Mouse (Mus musculus) forebrain, embryonic 15.5 days (tissue): Measurements from ENCODE around the gene Bmp10. TPM values are rescaled to one million over a fixed set of nuclear protein-coding genes. Genes with fewer than 3 reads are reported as not detected.

Source experiments
- ATAC-seq: fragments of 200-750 bp; cut with Nextera tagmentation; replicated peaks from 2 replicates; pipeline ENCODE4 v1.8.0; 2017; ENCODE audit warnings: mild to moderate bottlenecking, moderate TSS enrichment, moderate library complexity
- H3K27ac ChIP-seq: fragments of 300-500 bp; sonication (generic); replicated peaks from 2 replicates; pipeline ENCODE4 v1.5.1; 2015; ENCODE audit warnings: mild to moderate bottlenecking, inconsistent platforms
- H3K27me3 ChIP-seq: fragments of 300-500 bp; sonication (generic); 2 replicates; pipeline ENCODE4 v1.6.1; 2015; ENCODE audit warnings: inconsistent platforms
- H3K36me3 ChIP-seq: fragments of 300-500 bp; sonication (generic); 2 replicates; pipeline ENCODE4 v1.6.1; 2015; ENCODE audit warnings: mild to moderate bottlenecking, inconsistent platforms
- H3K4me1 ChIP-seq: fragments of 300-500 bp; sonication (generic); 2 replicates; pipeline ENCODE4 v1.6.1; 2015; ENCODE audit warnings: inconsistent platforms
- H3K4me2 ChIP-seq: fragments of 300-500 bp; sonication (generic); replicated peaks from 2 replicates; pipeline ENCODE4 v1.6.1; 2015; ENCODE audit warnings: mild to moderate bottlenecking, inconsistent platforms
- H3K4me3 ChIP-seq: fragments of 300-500 bp; sonication (generic); 2 replicates; pipeline ENCODE4 v1.5.1; 2015; ENCODE audit warnings: mild to moderate bottlenecking, inconsistent platforms
- H3K9ac ChIP-seq: fragments of 300-500 bp; sonication (generic); replicated peaks from 2 replicates; pipeline ENCODE4 v1.6.1; 2015; ENCODE audit warnings: mild to moderate bottlenecking, inconsistent platforms
- H3K9me3 ChIP-seq: fragments of 300-500 bp; sonication (generic); 2 replicates; pipeline ENCODE4 v1.6.1; 2016; ENCODE audit warnings: inconsistent platforms
- WGBS: fragments of 180-500 bp; shearing (Covaris S2); methylation state at CpG from one replicate; pipeline ENCODE4 v1.1.7; 2015; ENCODE audit warnings: mixed read lengths; 5-methylcytosine and 5-hydroxymethylcytosine counted together
- polyA plus RNA-seq: library from polyadenylated mRNA; unstranded; fragments of >200 nt; fragmentation: Nextera tagmentation; extraction: Ambion mirVana; gene quantifications from 2 replicates; pipeline ENCODE4 v1.2.1, GENCODE M21; 2015

The Bmp10 gene
- polyA plus RNA-seq, 1 experiment from 2014 or later, result not detected

- ATAC-seq, result no peak
- H3K4me2 ChIP-seq, result no peak overlapping the region
- no peaks in the 10 kb centered on the region for H3K9me3 ChIP-seq
- no peaks in the 10 kb centered on the region for H3K36me3 ChIP-seq
- H3K27me3 ChIP-seq, result no peaks in the 10 kb centered on the region
- no peak overlapping the region for H3K4me3 ChIP-seq
- H3K27ac ChIP-seq, result no peak overlapping the region
- H3K4me1 ChIP-seq, result no peaks in the 10 kb centered on the region
- no peak overlapping the region for H3K9ac ChIP-seq
- 91% methylated on average over 6 of the region's 6 CpGs for WGBS
These were observed 27.3 kb upstream of the Bmp10 start for GRCm38 (mm10) chr6:87401456-87401855.

GRCm38 (mm10) chr6:87412011-87412410, 16.8 kb upstream of the Bmp10 start:
- Histone ChIP-seq H3K27ac (no peak overlapping the region), H3K27me3 (no peaks in the 10 kb centered on the region), H3K4me1 (no peaks in the 10 kb centered on the region), H3K4me2 (no peak overlapping the region), H3K4me3 (no peak overlapping the region), H3K36me3 (no peaks in the 10 kb centered on the region), H3K9ac (no peak overlapping the region), H3K9me3 (no peaks in the 10 kb centered on the region)
- ATAC-seq, result no peak
- 21% methylated on average over 3 of the region's 3 CpGs for WGBS

GRCm38 (mm10) chr6:87422304-87422703, 6.5 kb upstream of the Bmp10 start:
- no peaks in the 10 kb centered on the region for H3K36me3 ChIP-seq
- no peak overlapping the region for H3K27ac ChIP-seq
- no peak overlapping the region for H3K9ac ChIP-seq
- 81% methylated on average over 7 of the region's 7 CpGs for WGBS
- H3K4me2 ChIP-seq, result no peak overlapping the region
- no peak overlapping the region for H3K4me3 ChIP-seq
- ATAC-seq, result no peak
- H3K9me3 ChIP-seq, result no peaks in the 10 kb centered on the region
- H3K27me3 ChIP-seq, result no peaks in the 10 kb centered on the region
- H3K4me1 ChIP-seq, result no peaks in the 10 kb centered on the region

DNA sequence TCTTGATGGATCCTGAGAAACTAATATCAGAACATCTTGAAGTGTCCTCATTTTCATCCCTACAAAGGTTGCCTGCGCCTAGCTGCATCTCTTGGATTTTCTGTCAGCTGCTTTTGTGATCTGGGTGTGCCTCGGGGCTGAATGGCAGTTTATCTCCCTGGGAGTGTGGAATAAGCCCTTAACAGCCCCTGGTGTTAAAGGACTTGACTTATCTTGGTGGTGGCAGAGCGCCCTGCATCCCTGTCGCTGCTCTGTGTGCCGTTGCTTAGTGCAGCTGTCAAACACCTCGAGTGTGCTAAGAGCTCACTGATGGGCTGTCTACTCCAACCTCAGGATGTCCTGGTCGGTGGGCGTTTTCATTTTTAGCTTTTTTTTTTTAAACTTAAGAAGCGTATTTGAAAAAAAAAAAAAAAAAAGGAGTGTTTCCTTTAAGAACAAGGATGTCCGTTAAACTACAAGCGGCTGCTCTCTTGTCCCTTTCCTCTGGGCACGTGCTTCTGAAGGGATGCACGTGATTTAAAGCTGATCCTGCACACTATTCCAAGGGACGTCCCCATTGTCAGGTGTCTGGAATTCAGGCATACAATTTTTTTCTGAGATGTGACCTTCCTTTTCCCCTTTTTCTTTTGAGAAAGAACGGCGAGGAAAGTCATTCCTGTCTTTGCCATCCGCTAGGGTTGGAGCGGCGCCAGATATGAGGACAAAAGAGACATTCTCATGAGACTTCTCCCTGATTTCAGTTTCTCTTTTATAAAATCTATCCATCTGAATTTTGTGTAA, 4.6 kb upstream of the Bmp10 start:
- no peak for ATAC-seq
- WGBS, result 45% methylated on average over 19 of the region's 19 CpGs
- no peak overlapping the region for H3K27ac ChIP-seq
- H3K4me1 ChIP-seq, result no peaks in the 10 kb centered on the region
- peak overlapping the region; percentile 25 for H3K4me3 ChIP-seq
- no peaks in the 10 kb centered on the region for H3K27me3 ChIP-seq
- no peaks in the 10 kb centered on the region for H3K36me3 ChIP-seq
- H3K9me3 ChIP-seq, result no peaks in the 10 kb centered on the region
- H3K4me2 ChIP-seq, result peak overlapping the region; percentile 35
- H3K9ac ChIP-seq, result no peak overlapping the region

GRCm38 (mm10) chr6:87426954-87427353, 1.8 kb upstream of the Bmp10 start:
- no peak for ATAC-seq
- 73% methylated on average over 5 of the region's 5 CpGs for WGBS

GRCm38 (mm10) chr6:87427616-87428015, 1.2 kb upstream of the Bmp10 start:
- H3K4me1 ChIP-seq, result no peaks in the 10 kb centered on the region
- no peak overlapping the region for H3K9ac ChIP-seq
- no peaks in the 10 kb centered on the region for H3K36me3 ChIP-seq
- H3K4me2 ChIP-seq, result no peak overlapping the region
- H3K27ac ChIP-seq, result no peak overlapping the region
- H3K9me3 ChIP-seq, result no peaks in the 10 kb centered on the region
- no peaks in the 10 kb centered on the region for H3K27me3 ChIP-seq
- no peak overlapping the region for H3K4me3 ChIP-seq
- 35% methylated on average over 8 of the region's 8 CpGs for WGBS
- no peak for ATAC-seq

More at GRCm38 (mm10) chr6:87426954-87427353, 1.8 kb upstream of the Bmp10 start:
- H3K4me1 ChIP-seq, result no peaks in the 10 kb centered on the region
- H3K36me3 ChIP-seq, result no peaks in the 10 kb centered on the region
- H3K4me2 ChIP-seq, result no peak overlapping the region
- no peak overlapping the region for H3K27ac ChIP-seq
- H3K9ac ChIP-seq, result no peak overlapping the region
- no peak overlapping the region for H3K4me3 ChIP-seq
- H3K27me3 ChIP-seq, result no peaks in the 10 kb centered on the region
- no peaks in the 10 kb centered on the region for H3K9me3 ChIP-seq

GRCm38 (mm10) chr6:87435791-87436190, 7.0 kb downstream of the Bmp10 start:
- H3K4me2 ChIP-seq, result no peak overlapping the region
- no peaks in the 10 kb centered on the region for H3K9me3 ChIP-seq
- no peak overlapping the region for H3K4me3 ChIP-seq
- no peaks in the 10 kb centered on the region for H3K36me3 ChIP-seq
- H3K4me1 ChIP-seq, result no peaks in the 10 kb centered on the region
- no peaks in the 10 kb centered on the region for H3K27me3 ChIP-seq
- ATAC-seq, result no peak
- no peak overlapping the region for H3K27ac ChIP-seq
- 91% methylated on average over 3 of the region's 3 CpGs for WGBS
- H3K9ac ChIP-seq, result no peak overlapping the region

- WGBS, result 88% methylated on average over 8 of the region's 8 CpGs
These were observed 8.0 kb downstream of the Bmp10 start for GRCm38 (mm10) chr6:87436745-87437144.

GRCm38 (mm10) chr6:87443253-87443652, 14.5 kb downstream of the Bmp10 start:
- H3K4me3 ChIP-seq, result no peak overlapping the region
- no peaks in the 10 kb centered on the region for H3K27me3 ChIP-seq
- H3K9me3 ChIP-seq, result no peaks in the 10 kb centered on the region
- H3K4me1 ChIP-seq, result 0 out of 2 replicates have a peak, but pooled peaks cover 3% of the 10 kb centered on the region
- no peak overlapping the region for H3K27ac ChIP-seq
- 89% methylated on average over 11 of the region's 11 CpGs for whole genome bisulfite sequencing
- no peak overlapping the region for H3K4me2 ChIP-seq
- no peaks in the 10 kb centered on the region for H3K36me3 ChIP-seq
- H3K9ac ChIP-seq, result no peak overlapping the region
- ATAC-seq, result no peak

More at GRCm38 (mm10) chr6:87436745-87437144, 8.0 kb downstream of the Bmp10 start:
- Histone ChIP-seq H3K27me3 (no peaks in the 10 kb centered on the region), H3K4me2 (no peak overlapping the region), H3K9ac (no peak overlapping the region), H3K4me1 (no peaks in the 10 kb centered on the region), H3K9me3 (no peaks in the 10 kb centered on the region), H3K36me3 (no peaks in the 10 kb centered on the region), H3K4me3 (no peak overlapping the region), H3K27ac (no peak overlapping the region)
- ATAC-seq, result no peak

DNA sequence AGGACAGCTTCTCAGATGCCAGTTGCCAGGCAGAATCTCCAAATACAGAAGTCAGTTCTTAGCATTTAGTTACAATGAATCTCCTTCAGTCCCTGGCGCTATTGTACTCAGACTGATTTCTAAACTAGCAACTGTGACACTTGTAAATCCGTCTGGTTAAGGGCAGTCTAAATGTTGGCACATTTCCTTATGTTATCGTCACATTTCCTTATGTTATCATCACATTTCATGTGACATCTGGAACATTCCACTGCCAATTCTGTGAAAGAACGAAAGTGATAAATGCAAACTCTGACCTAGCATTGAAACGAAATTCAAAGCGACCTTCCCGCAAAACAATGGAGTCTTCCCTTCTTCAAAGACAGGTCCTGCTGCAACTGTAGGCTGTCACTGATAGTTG, 16.4 kb downstream of the Bmp10 start:
- WGBS, result 55% methylated on average over 7 of the region's 7 CpGs
- H3K4me1 ChIP-seq, result 0 out of 2 replicates have a peak, but pooled peaks cover 3% of the 10 kb centered on the region
- H3K9me3 ChIP-seq, result no peaks in the 10 kb centered on the region
- H3K4me2 ChIP-seq, result no peak overlapping the region
- H3K36me3 ChIP-seq, result no peaks in the 10 kb centered on the region
- no peak for ATAC-seq
- no peak overlapping the region for H3K9ac ChIP-seq
- no peak overlapping the region for H3K27ac ChIP-seq
- no peaks in the 10 kb centered on the region for H3K27me3 ChIP-seq
- H3K4me3 ChIP-seq, result no peak overlapping the region

DNA sequence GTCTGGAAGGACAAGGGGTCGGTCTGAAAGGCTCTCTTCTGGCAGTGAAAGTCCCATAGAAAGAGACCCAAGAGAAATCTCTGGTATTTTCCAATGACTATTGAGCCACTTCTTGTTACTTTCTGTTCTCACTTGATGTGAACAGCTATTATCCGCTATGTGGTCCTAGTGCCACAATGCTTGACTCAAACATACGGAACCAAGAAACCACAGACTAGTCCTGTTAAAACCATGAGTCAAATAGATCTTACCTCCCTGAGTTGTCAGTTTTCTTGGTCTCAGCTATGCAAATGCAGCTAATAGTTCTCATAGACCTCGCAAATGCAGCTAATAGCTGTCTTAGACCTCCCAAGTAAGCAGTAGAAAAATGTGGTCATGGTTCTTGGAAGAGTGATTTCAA, 18.4 kb downstream of the Bmp10 start:
- no peak for ATAC-seq

DNA sequence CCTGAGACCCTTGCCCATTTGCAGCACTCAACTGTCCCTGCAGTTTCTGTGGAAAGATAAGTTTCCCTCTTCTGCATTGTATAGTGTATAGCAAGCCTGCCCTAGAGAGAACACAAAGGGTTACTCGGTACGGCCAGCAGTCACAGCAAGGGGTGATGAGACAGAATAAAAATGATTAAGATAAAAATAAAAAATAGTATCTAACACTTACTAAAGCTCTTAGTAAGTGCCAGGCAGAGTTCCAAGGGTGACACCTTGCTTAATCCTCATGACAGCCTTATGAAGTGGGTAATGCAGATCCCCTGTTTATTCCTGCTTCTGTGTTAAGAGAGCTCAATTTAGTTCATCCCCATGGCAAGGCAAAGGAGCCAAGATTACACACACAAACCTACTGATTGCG, 20.7 kb downstream of the Bmp10 start:
- 72% methylated on average over 3 of the region's 3 CpGs for WGBS
- no peak for ATAC-seq
- no peaks in the 10 kb centered on the region for H3K27me3 ChIP-seq
- 0 out of 2 replicates have a peak, but pooled peaks cover 3% of the 10 kb centered on the region for H3K4me1 ChIP-seq
- no peaks in the 10 kb centered on the region for H3K36me3 ChIP-seq
- no peaks in the 10 kb centered on the region for H3K9me3 ChIP-seq
- H3K27ac ChIP-seq, result no peak overlapping the region
- no peak overlapping the region for H3K4me3 ChIP-seq
- H3K9ac ChIP-seq, result no peak overlapping the region
- H3K4me2 ChIP-seq, result no peak overlapping the region

More for the DNA sequence above, 18.4 kb downstream of the Bmp10 start:
- Histone ChIP-seq H3K9ac (no peak overlapping the region), H3K27ac (no peak overlapping the region), H3K9me3 (no peaks in the 10 kb centered on the region), H3K36me3 (no peaks in the 10 kb centered on the region), H3K27me3 (no peaks in the 10 kb centered on the region), H3K4me2 (no peak overlapping the region), H3K4me1 (0 out of 2 replicates have a peak, but pooled peaks cover 3% of the 10 kb centered on the region), H3K4me3 (no peak overlapping the region)
- 87% methylated on average over 4 of the region's 4 CpGs for WGBS

DNA sequence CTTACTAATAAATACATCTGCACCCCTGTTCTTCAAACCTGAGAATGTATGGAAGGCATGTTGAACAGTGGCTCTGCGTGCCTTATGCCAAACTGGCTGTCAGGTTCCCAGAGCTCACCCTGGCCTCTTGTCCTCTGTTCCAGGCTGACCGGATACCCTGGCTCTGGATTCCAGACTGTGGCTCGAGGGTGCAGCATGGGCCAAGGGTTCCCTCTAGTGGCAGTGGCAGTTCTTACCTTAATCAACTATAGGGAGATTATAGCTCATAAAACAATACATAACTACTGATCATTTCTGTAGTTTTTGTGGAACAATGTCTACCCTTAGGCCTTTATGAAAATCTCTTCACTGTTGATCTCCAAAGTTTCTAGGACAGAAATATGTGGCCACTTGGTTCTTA, 22.2 kb downstream of the Bmp10 start:
- ATAC-seq, result no peak
- Histone ChIP-seq H3K27me3 (no peaks in the 10 kb centered on the region), H3K4me3 (no peak overlapping the region), H3K9ac (no peak overlapping the region), H3K36me3 (no peaks in the 10 kb centered on the region), H3K27ac (no peak overlapping the region), H3K9me3 (no peaks in the 10 kb centered on the region), H3K4me2 (no peak overlapping the region), H3K4me1 (no peaks in the 10 kb centered on the region)
- WGBS, result 68% methylated on average over 3 of the region's 3 CpGs
